Mouse (Mus musculus): ENCODE data around the gene Tmem231. TPM values are rescaled to one million over a fixed set of nuclear protein-coding genes. Genes with fewer than 3 reads are reported as not detected.

Tmem231 gene
- total RNA-seq, 2 experiments from 2014 or later, result 7.1 to 10.3 TPM

- no peak for DNase-seq (ENCODE audit: low spot score in 2 of 2)
Observed at GRCm38 (mm10) chr8:111909621-111910450, 23.8 kb downstream of the Tmem231 start, which contains the start of gene Chst5. TSS of gene Chst5 (minus strand) at chr8:111910447.

- no peak for DNase-seq (ENCODE audit: low spot score in 2 of 2)
Observed at GRCm38 (mm10) chr8:111905500-111906121, 28.1 kb downstream of the Tmem231 start.

- DNase-seq (ENCODE audit: low spot score in 2 of 2), result no peak
Observed at GRCm38 (mm10) chr8:111902080-111902479, 31.6 kb downstream of the Tmem231 start.

GRCm38 (mm10) chr8:111898586-111898985 is 35.1 kb downstream of the Tmem231 start:
- no peak for DNase-seq (ENCODE audit: low spot score in 2 of 2)

- DNase-seq (ENCODE audit: low spot score in 2 of 2), result no peak
Observed at GRCm38 (mm10) chr8:111894955-111895354, 38.7 kb downstream of the Tmem231 start.

- DNase-seq (ENCODE audit: low spot score in 2 of 2), result no peak
Observed at GRCm38 (mm10) chr8:111892615-111893014, 41.1 kb downstream of the Tmem231 start.

GRCm38 (mm10) chr8:111891983-111892382 is 41.7 kb downstream of the Tmem231 start:
- no peak for DNase-seq (ENCODE audit: low spot score in 2 of 2)

- DNase-seq (ENCODE audit: low spot score in 2 of 2), result no peak
Observed at GRCm38 (mm10) chr8:111890911-111891303, 42.8 kb downstream of the Tmem231 start.

GRCm38 (mm10) chr8:111889931-111890910 is 43.5 kb downstream of the Tmem231 start:
- DNase-seq (ENCODE audit: low spot score in 2 of 2), result no peak

GRCm38 (mm10) chr8:111888091-111888650 is 45.5 kb downstream of the Tmem231 start:
- DNase-seq (ENCODE audit: low spot score in 2 of 2), result no peak

- DNase-seq (ENCODE audit: low spot score in 2 of 2), result no peak
Observed at GRCm38 (mm10) chr8:111887479-111887878, 46.2 kb downstream of the Tmem231 start.

GRCm38 (mm10) chr8:111883615-111884014 is 50.1 kb downstream of the Tmem231 start:
- no peak for DNase-seq (ENCODE audit: low spot score in 2 of 2)

GRCm38 (mm10) chr8:111881591-111881990 is 52.1 kb downstream of the Tmem231 start:
- no peak for DNase-seq (ENCODE audit: low spot score in 2 of 2)

GRCm38 (mm10) chr8:111877711-111878110 is 56.0 kb downstream of the Tmem231 start:
- no peak for DNase-seq (ENCODE audit: low spot score in 2 of 2)

- DNase-seq (ENCODE audit: low spot score in 2 of 2), result peak; percentile 85 to 95
Observed at GRCm38 (mm10) chr8:111876355-111876948, 57.2 kb downstream of the Tmem231 start, which contains the start of gene Tmem170. TSS of gene Tmem170 (minus strand) at chr8:111876750.

- no peak for DNase-seq (ENCODE audit: low spot score in 2 of 2)
Observed at GRCm38 (mm10) chr8:111875758-111876157, 57.9 kb downstream of the Tmem231 start.

GRCm38 (mm10) chr8:111871278-111871677 is 62.4 kb downstream of the Tmem231 start:
- no peak for DNase-seq (ENCODE audit: low spot score in 2 of 2)

- DNase-seq (ENCODE audit: low spot score in 2 of 2), result no peak
Observed at GRCm38 (mm10) chr8:111870379-111870778, 63.3 kb downstream of the Tmem231 start.

GRCm38 (mm10) chr8:111868664-111869063 is 65.0 kb downstream of the Tmem231 start:
- no peak for DNase-seq (ENCODE audit: low spot score in 2 of 2)

- no peak for DNase-seq (ENCODE audit: low spot score in 2 of 2)
Observed at GRCm38 (mm10) chr8:111865857-111866256, 67.8 kb downstream of the Tmem231 start.

Measured in adrenal gland, postnatal 4 days (tissue).